Mouse (Mus musculus) C2C12 (cell line): ENCODE measurements around the gene Ago3. TPM values are rescaled to one million over a fixed set of nuclear protein-coding genes. Genes with fewer than 3 reads are reported as not detected.

Experiments used
- H3K27me3 ChIP-seq: one replicate; pipeline ENCODE4 v1.6.1; 2011; ENCODE audit not compliant: control insufficient read depth, insufficient read depth, insufficient read length
- H3K36me3 ChIP-seq: one replicate; pipeline ENCODE4 v1.6.1; 2011; ENCODE audit not compliant: control insufficient read depth, insufficient read depth
- H3K4me3 ChIP-seq: one replicate; pipeline ENCODE4 v1.5.1; 2011; ENCODE audit warnings: mild to moderate bottlenecking, control low read depth; ENCODE audit not compliant: poor library complexity, insufficient read depth, severe bottlenecking
- H3K79me2 ChIP-seq: one replicate; pipeline ENCODE4 v1.6.1; 2011; ENCODE audit not compliant: control insufficient read depth, insufficient read depth
- H3K79me3 ChIP-seq: one replicate; pipeline ENCODE4 v1.6.1; 2011; ENCODE audit warnings: low read depth, control low read depth
- H3ac ChIP-seq: one replicate; pipeline ENCODE3; 2011; ENCODE audit warnings: low read depth; ENCODE audit not compliant: control insufficient read depth, insufficient read length
- CEBPB ChIP-seq: IDR thresholded peaks from one replicate; pipeline ENCODE4 v1.6.1; 2011; ENCODE audit warnings: low read depth, mild to moderate bottlenecking, control low read depth, moderate library complexity
- CTCF ChIP-seq: IDR thresholded peaks from one replicate; pipeline ENCODE4 v1.5.1; 2011; ENCODE audit not compliant: control insufficient read depth, insufficient read depth, insufficient read length
- FOSL1 ChIP-seq: IDR thresholded peaks from one replicate; pipeline ENCODE4 v1.8.0; 2011; ENCODE audit warnings: mild to moderate bottlenecking, low read length; ENCODE audit not compliant: poor library complexity, insufficient read depth, severe bottlenecking
- MAX ChIP-seq: IDR thresholded peaks from one replicate; pipeline ENCODE4 v1.6.1; 2011; ENCODE audit warnings: mild to moderate bottlenecking, control low read depth
- MYOD1 ChIP-seq: IDR thresholded peaks from one replicate; pipeline ENCODE4 v1.6.1; 2011; ENCODE audit warnings: low read depth; ENCODE audit not compliant: control insufficient read depth, insufficient read length
- MYOG ChIP-seq: IDR thresholded peaks from one replicate; pipeline ENCODE4 v1.6.1; 2011; ENCODE audit not compliant: control insufficient read depth, insufficient read length; ENCODE audit errors: extremely low read depth
- USF1 ChIP-seq: IDR thresholded peaks from one replicate; pipeline ENCODE4 v1.6.1; 2011; ENCODE audit warnings: low read depth, mild to moderate bottlenecking, control low read depth, moderate library complexity
- polyA plus RNA-seq: library from polyadenylated mRNA; unstranded; fragments of >200 nt; fragmentation: generic; extraction: Trizol; gene quantifications from one replicate; pipeline ENCODE4 v1.2.1, GENCODE M21; 2012; ENCODE audit warnings: missing spikeins

Gene Ago3
- polyA plus RNA-seq, 1 experiment = 5.2 TPM

DNA sequence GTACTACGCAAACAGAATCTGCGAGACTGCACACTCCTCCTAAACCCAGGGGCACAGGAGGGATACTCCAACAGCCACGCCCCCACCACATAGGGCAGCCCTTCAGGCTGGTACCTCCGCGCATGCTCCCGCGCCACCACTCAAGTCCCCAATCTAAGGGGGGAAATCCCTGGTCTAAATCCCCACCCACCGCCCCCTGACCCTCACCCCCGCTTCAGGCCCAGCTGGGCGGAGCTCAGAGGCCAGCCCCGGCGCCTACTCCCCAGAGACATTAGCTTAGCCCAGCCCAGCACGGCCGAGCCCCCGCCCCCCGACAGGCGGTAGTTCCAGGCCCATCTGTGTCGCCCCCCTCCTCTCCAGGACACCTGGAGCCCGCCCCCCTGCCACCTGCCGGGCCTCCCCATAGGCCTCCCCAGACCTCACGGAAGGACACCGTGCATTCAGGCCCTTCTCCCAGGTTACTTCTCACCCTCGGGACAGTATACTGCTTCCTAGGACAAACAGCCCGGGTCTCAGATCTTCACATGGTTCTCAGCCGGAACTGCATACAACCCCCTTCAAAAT is 38.4 kb upstream of the Ago3 start:
- no peaks in the 10 kb centered on the region for H3K27me3 ChIP-seq
- no peaks in the 10 kb centered on the region for H3K36me3 ChIP-seq
- TF ChIP-seq USF1 = no peak
- TF ChIP-seq CTCF = no peak
- TF ChIP-seq MYOD1 = no peak
- TF ChIP-seq CEBPB = no peak
- no peak for TF ChIP-seq MAX
- TF ChIP-seq MYOG = no peak
- no peak for TF ChIP-seq FOSL1
- no peaks in the 10 kb centered on the region for H3K79me3 ChIP-seq
- peak overlapping the region; percentile 72 for H3K4me3 ChIP-seq
- peaks cover 8% of the 10 kb centered on the region for H3K79me2 ChIP-seq
- H3ac ChIP-seq = peak overlapping the region; percentile 69

GRCm38 (mm10) chr4:126466251-126466750 is 36.9 kb upstream of the Ago3 start:
- no peak overlapping the region for H3ac ChIP-seq
- TF ChIP-seq CEBPB (no peak), FOSL1 (no peak), MYOG (no peak), MAX (no peak), USF1 (no peak), CTCF (no peak), MYOD1 (no peak)
- H3K27me3 ChIP-seq = no peaks in the 10 kb centered on the region
- no peak overlapping the region for H3K4me3 ChIP-seq
- H3K36me3 ChIP-seq = no peaks in the 10 kb centered on the region
- H3K79me2 ChIP-seq = peaks cover 8% of the 10 kb centered on the region
- no peaks in the 10 kb centered on the region for H3K79me3 ChIP-seq

DNA sequence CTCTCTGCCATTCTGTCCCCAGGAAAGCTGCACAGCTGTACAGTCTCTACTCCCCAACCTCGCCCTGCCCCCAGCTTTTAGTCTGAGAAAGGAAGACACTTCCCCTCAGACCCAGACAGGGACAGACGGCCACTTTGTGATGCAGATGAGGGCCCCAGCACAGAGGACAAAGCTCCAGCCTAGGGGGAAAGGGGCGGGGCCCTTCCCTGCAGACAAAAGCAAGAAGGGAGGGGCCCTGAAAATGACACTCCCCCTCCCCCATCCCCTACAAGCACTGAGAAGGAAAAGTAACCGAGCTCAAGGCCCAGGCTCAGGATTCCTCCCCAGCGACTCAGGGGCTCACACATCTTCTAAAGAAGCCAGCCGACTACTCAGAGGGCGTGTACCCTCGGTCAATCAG is 36.5 kb upstream of the Ago3 start:
- Histone ChIP-seq H3K27me3 (no peaks in the 10 kb centered on the region), H3K79me3 (no peaks in the 10 kb centered on the region), H3K79me2 (peaks cover 8% of the 10 kb centered on the region), H3K4me3 (no peak overlapping the region), H3ac (no peak overlapping the region), H3K36me3 (no peaks in the 10 kb centered on the region)
- TF ChIP-seq CEBPB (no peak), CTCF (no peak), MYOG (no peak), MYOD1 (no peak), MAX (no peak), FOSL1 (no peak), USF1 (no peak)

- Histone ChIP-seq H3K79me2 (peaks cover 8% of the 10 kb centered on the region), H3K79me3 (no peaks in the 10 kb centered on the region), H3K4me3 (no peak overlapping the region), H3K36me3 (no peaks in the 10 kb centered on the region), H3K27me3 (no peaks in the 10 kb centered on the region), H3ac (no peak overlapping the region)
- no peak for TF ChIP-seq MYOG
- TF ChIP-seq USF1 = no peak
- TF ChIP-seq CEBPB = no peak
- no peak for TF ChIP-seq MAX
- no peak for TF ChIP-seq FOSL1
- TF ChIP-seq CTCF = no peak
- TF ChIP-seq MYOD1 = no peak
These were observed 35.5 kb upstream of the Ago3 start for GRCm38 (mm10) chr4:126464892-126465235.

GRCm38 (mm10) chr4:126464189-126464891 is 35.0 kb upstream of the Ago3 start:
- H3K36me3 ChIP-seq = no peaks in the 10 kb centered on the region
- no peak for TF ChIP-seq MAX
- H3K4me3 ChIP-seq = no peak overlapping the region
- peaks cover 8% of the 10 kb centered on the region for H3K79me2 ChIP-seq
- no peaks in the 10 kb centered on the region for H3K79me3 ChIP-seq
- no peak overlapping the region for H3ac ChIP-seq
- no peaks in the 10 kb centered on the region for H3K27me3 ChIP-seq
